Mouse (Mus musculus): Measurements from ENCODE around the gene Hsd3b6. TPM values are rescaled to one million over a fixed set of nuclear protein-coding genes. Genes with fewer than 3 reads are reported as not detected.

Gene Hsd3b6
- polyA plus RNA-seq (2014; fragmentation: Nextera tagmentation; extraction: Ambion mirVana) = 79.8 and 85.2 TPM in 2 replicates

DNA sequence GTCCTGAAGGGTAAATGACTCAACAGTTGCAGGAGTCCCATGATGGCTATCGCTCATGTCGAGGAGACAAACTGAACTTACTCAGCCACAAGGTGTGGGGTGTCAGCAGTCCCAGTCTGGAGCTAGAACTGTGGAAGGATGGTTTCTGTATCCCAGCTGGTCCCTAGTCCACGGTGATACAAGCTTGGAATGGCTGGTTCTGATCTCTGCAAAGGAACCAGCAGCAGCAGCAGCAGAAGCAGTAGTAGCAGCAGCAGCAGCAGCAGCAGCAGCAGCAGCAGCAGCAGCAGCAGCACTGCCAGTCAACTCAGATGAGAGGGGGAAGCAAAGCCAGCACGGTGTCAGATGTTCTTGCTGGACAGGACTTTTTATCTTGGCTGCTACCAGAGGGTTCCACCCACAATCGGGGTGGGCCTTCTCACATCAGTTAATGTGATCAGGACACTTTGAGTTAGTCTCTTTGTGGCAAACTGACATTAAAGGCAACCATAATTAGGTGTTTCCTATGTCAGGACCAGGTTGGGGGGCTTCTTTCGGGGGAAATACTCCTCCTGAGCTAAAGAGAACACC, at the start of gene Hsd3b6:
Hsd3b6 (minus strand) TSS at position 343 of the 570 bp plus-strand sequence.
- Histone ChIP-seq H3K4me3 (ENCODE audit: low read depth, low read length) (peak within 1 kb of the TSS; percentile 2), H3K9me3 (replicated peaks; ENCODE audit: control insufficient read depth, low read length) (no peaks in the 10 kb centered on the region), H3K4me2 (peak within 1 kb of the TSS; percentile 30; the same call in 1 of the 2 replicates), H3K4me1 (ENCODE audit: control insufficient read depth, insufficient read depth, low read length) (no peaks in the 10 kb centered on the region), H3K27ac (ENCODE audit: low read depth, low read length) (no peak within 1 kb of the TSS), H3K27me3 (ENCODE audit: control insufficient read depth, insufficient read depth, low read length) (no peaks in the 10 kb centered on the region), H3K36me3 (ENCODE audit: control insufficient read depth, insufficient read depth, low read length) (no peaks in the 10 kb centered on the region), H3K9ac (ENCODE audit: low read depth, low read length) (no peak within 1 kb of the TSS)
- ATAC-seq (replicated peaks; ENCODE audit: insufficient number of reproducible peaks, low FRiP score, low TSS enrichment) = peak; percentile 65; the same call in 1 of the 2 replicates
- 55% methylated on average over 6 of the region's 6 CpGs for WGBS (ENCODE audit: insufficient replicate concordance)

- Histone ChIP-seq H3K4me2 (no peak overlapping the region), H3K9ac (ENCODE audit: low read depth, low read length) (no peak overlapping the region), H3K27me3 (ENCODE audit: control insufficient read depth, insufficient read depth, low read length) (no peaks in the 10 kb centered on the region), H3K27ac (ENCODE audit: low read depth, low read length) (no peak overlapping the region), H3K4me1 (ENCODE audit: control insufficient read depth, insufficient read depth, low read length) (peaks cover 4% of the 10 kb centered on the region; the same call in 1 of the 2 replicates), H3K9me3 (replicated peaks; ENCODE audit: control insufficient read depth, low read length) (no peaks in the 10 kb centered on the region), H3K4me3 (ENCODE audit: low read depth, low read length) (no peak overlapping the region), H3K36me3 (ENCODE audit: control insufficient read depth, insufficient read depth, low read length) (no peaks in the 10 kb centered on the region)
- ATAC-seq (replicated peaks; ENCODE audit: insufficient number of reproducible peaks, low FRiP score, low TSS enrichment) = no peak
- WGBS (ENCODE audit: insufficient replicate concordance) = 86% methylated on average over 1 of the region's 1 CpGs
Measured at GRCm38 (mm10) chr3:98862800-98863199, 48.6 kb upstream of the Hsd3b6 start.

- ATAC-seq (replicated peaks; ENCODE audit: insufficient number of reproducible peaks, low FRiP score, low TSS enrichment) = no peak
- 86% methylated on average over 3 of the region's 3 CpGs for WGBS (ENCODE audit: insufficient replicate concordance)
Measured at GRCm38 (mm10) chr3:98859576-98859975, 45.3 kb upstream of the Hsd3b6 start, which contains the start of gene Hsd3b1. Hsd3b1 (minus strand) TSS chr3:98859794.

DNA sequence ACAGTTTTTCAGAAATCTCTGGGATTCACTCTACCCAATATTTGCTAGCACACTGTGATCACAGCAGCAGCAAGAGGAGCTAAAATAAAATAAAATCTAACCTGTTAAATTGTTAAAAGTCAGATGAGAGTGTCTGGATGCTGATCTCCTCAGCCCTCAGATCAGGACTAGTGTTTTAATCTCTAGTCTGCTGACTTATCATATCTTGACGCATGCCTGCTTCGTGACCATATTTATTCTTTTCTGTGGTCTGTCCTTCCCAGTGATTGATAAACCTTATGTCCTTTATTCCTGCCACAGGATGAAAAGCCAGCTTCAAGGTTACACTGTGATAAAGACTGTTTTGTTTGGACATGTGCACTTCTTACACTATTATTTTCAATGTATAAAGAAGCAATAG, 43.8 kb upstream of the Hsd3b6 start:
- no peak overlapping the region for H3K4me2 ChIP-seq
- H3K27ac ChIP-seq (ENCODE audit: low read depth, low read length) = peak overlapping the region; percentile 42

More at GRCm38 (mm10) chr3:98859576-98859975, 45.3 kb upstream of the Hsd3b6 start, which contains the start of gene Hsd3b1:
- Histone ChIP-seq H3K36me3 (ENCODE audit: control insufficient read depth, insufficient read depth, low read length) (no peaks in the 10 kb centered on the region), H3K9ac (ENCODE audit: low read depth, low read length) (no peak within 1 kb of the TSS), H3K4me3 (ENCODE audit: low read depth, low read length) (no peak within 1 kb of the TSS), H3K27ac (ENCODE audit: low read depth, low read length) (no peak within 1 kb of the TSS), H3K27me3 (ENCODE audit: control insufficient read depth, insufficient read depth, low read length) (no peaks in the 10 kb centered on the region), H3K9me3 (replicated peaks; ENCODE audit: control insufficient read depth, low read length) (no peaks in the 10 kb centered on the region), H3K4me1 (ENCODE audit: control insufficient read depth, insufficient read depth, low read length) (peaks cover 13% of the 10 kb centered on the region), H3K4me2 (no peak within 1 kb of the TSS)

GRCm38 (mm10) chr3:98856892-98857291, 42.6 kb upstream of the Hsd3b6 start:
- no peak overlapping the region for H3K9ac ChIP-seq (ENCODE audit: low read depth, low read length)
- peak overlapping the region; percentile 71 for H3K27ac ChIP-seq (ENCODE audit: low read depth, low read length)
- no peak overlapping the region for H3K4me3 ChIP-seq (ENCODE audit: low read depth, low read length)
- 18% methylated on average over 1 of the region's 1 CpGs for WGBS (ENCODE audit: insufficient replicate concordance)
- ATAC-seq (replicated peaks; ENCODE audit: insufficient number of reproducible peaks, low FRiP score, low TSS enrichment) = peak; percentile 89
- H3K4me1 ChIP-seq (ENCODE audit: control insufficient read depth, insufficient read depth, low read length) = peaks cover 13% of the 10 kb centered on the region
- H3K9me3 ChIP-seq (replicated peaks; ENCODE audit: control insufficient read depth, low read length) = no peaks in the 10 kb centered on the region
- H3K36me3 ChIP-seq (ENCODE audit: control insufficient read depth, insufficient read depth, low read length) = no peaks in the 10 kb centered on the region
- peak overlapping the region; percentile 24; the same call in 1 of the 2 replicates for H3K4me2 ChIP-seq
- H3K27me3 ChIP-seq (ENCODE audit: control insufficient read depth, insufficient read depth, low read length) = no peaks in the 10 kb centered on the region

More for the DNA sequence above, 43.8 kb upstream of the Hsd3b6 start:
- Histone ChIP-seq H3K9ac (ENCODE audit: low read depth, low read length) (no peak overlapping the region), H3K27me3 (ENCODE audit: control insufficient read depth, insufficient read depth, low read length) (no peaks in the 10 kb centered on the region), H3K4me3 (ENCODE audit: low read depth, low read length) (no peak overlapping the region), H3K9me3 (replicated peaks; ENCODE audit: control insufficient read depth, low read length) (no peaks in the 10 kb centered on the region), H3K4me1 (ENCODE audit: control insufficient read depth, insufficient read depth, low read length) (peaks cover 13% of the 10 kb centered on the region), H3K36me3 (ENCODE audit: control insufficient read depth, insufficient read depth, low read length) (no peaks in the 10 kb centered on the region)
- no peak for ATAC-seq (replicated peaks; ENCODE audit: insufficient number of reproducible peaks, low FRiP score, low TSS enrichment)
- 18% methylated on average over 2 of the region's 2 CpGs for WGBS (ENCODE audit: insufficient replicate concordance)

DNA sequence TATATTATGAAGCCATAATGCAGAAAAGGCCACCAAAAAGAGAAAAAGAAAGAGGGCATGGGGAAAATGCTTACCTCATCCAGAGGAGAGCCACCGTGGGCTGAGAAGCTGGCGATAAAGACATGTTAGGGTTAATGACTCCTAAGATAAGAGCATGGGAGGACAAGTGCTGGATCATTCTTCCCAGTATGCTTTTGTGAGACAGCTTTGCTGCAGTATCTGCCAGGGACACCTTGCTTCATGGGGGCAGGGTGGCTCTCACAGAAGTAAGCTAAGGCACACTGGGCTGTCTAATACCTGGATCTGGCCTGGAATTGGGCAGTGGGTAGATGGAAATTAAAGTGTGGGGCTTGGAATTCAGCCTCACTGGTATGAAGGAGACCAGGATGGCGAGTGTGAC, 40.9 kb upstream of the Hsd3b6 start:
- peak; percentile 88 for ATAC-seq (replicated peaks; ENCODE audit: insufficient number of reproducible peaks, low FRiP score, low TSS enrichment)
- H3K4me3 ChIP-seq (ENCODE audit: low read depth, low read length) = no peak overlapping the region
- no peaks in the 10 kb centered on the region for H3K27me3 ChIP-seq (ENCODE audit: control insufficient read depth, insufficient read depth, low read length)
- no peaks in the 10 kb centered on the region for H3K36me3 ChIP-seq (ENCODE audit: control insufficient read depth, insufficient read depth, low read length)
- H3K9ac ChIP-seq (ENCODE audit: low read depth, low read length) = 0 out of 2 replicates have a peak overlapping the region, but pooled peaks have one; percentile 39
- peaks cover 13% of the 10 kb centered on the region for H3K4me1 ChIP-seq (ENCODE audit: control insufficient read depth, insufficient read depth, low read length)
- H3K27ac ChIP-seq (ENCODE audit: low read depth, low read length) = peak overlapping the region; percentile 41; the same call in 1 of the 2 replicates
- WGBS (ENCODE audit: insufficient replicate concordance) = 41% methylated on average over 3 of the region's 3 CpGs
- no peak overlapping the region for H3K4me2 ChIP-seq
- H3K9me3 ChIP-seq (replicated peaks; ENCODE audit: control insufficient read depth, low read length) = no peaks in the 10 kb centered on the region

- H3K27me3 ChIP-seq (ENCODE audit: control insufficient read depth, insufficient read depth, low read length) = no peaks in the 10 kb centered on the region
- no peak overlapping the region for H3K4me3 ChIP-seq (ENCODE audit: low read depth, low read length)
- peaks cover 13% of the 10 kb centered on the region for H3K4me1 ChIP-seq (ENCODE audit: control insufficient read depth, insufficient read depth, low read length)
- no peak for ATAC-seq (replicated peaks; ENCODE audit: insufficient number of reproducible peaks, low FRiP score, low TSS enrichment)
- no peaks in the 10 kb centered on the region for H3K36me3 ChIP-seq (ENCODE audit: control insufficient read depth, insufficient read depth, low read length)
- no peaks in the 10 kb centered on the region for H3K9me3 ChIP-seq (replicated peaks; ENCODE audit: control insufficient read depth, low read length)
- no peak overlapping the region for H3K4me2 ChIP-seq
- no peak overlapping the region for H3K9ac ChIP-seq (ENCODE audit: low read depth, low read length)
- H3K27ac ChIP-seq (ENCODE audit: low read depth, low read length) = no peak overlapping the region
- 24% methylated on average over 1 of the region's 1 CpGs for WGBS (ENCODE audit: insufficient replicate concordance)
Measured at GRCm38 (mm10) chr3:98853685-98854084, 39.4 kb upstream of the Hsd3b6 start.

DNA sequence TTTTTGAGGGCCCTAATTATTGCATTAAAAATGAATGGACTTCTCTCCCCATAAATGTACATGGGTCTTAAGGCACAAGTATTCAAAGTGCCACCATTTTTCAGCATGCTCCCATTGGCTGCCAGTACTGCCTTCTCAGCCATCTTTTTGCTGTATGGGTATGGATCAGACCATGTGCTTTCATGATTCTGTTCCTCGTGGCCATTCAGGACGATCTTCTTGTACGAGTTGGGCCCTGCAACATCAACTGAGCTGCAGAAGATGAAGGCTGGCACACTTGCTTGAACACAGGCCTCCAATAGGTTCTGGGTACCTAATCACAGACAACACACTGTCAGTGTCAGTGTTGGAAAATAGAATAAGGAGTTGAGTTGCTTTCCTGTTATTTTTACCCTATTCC, 38.8 kb upstream of the Hsd3b6 start:
- no peak for ATAC-seq (replicated peaks; ENCODE audit: insufficient number of reproducible peaks, low FRiP score, low TSS enrichment)
- no peak overlapping the region for H3K9ac ChIP-seq (ENCODE audit: low read depth, low read length)
- H3K4me1 ChIP-seq (ENCODE audit: control insufficient read depth, insufficient read depth, low read length) = peaks cover 12% of the 10 kb centered on the region
- H3K4me3 ChIP-seq (ENCODE audit: low read depth, low read length) = no peak overlapping the region
- WGBS (ENCODE audit: insufficient replicate concordance) = 87% methylated on average over 3 of the region's 3 CpGs
- H3K27ac ChIP-seq (ENCODE audit: low read depth, low read length) = no peak overlapping the region
- H3K4me2 ChIP-seq = no peak overlapping the region
- no peaks in the 10 kb centered on the region for H3K27me3 ChIP-seq (ENCODE audit: control insufficient read depth, insufficient read depth, low read length)
- H3K36me3 ChIP-seq (ENCODE audit: control insufficient read depth, insufficient read depth, low read length) = no peaks in the 10 kb centered on the region
- no peaks in the 10 kb centered on the region for H3K9me3 ChIP-seq (replicated peaks; ENCODE audit: control insufficient read depth, low read length)

DNA sequence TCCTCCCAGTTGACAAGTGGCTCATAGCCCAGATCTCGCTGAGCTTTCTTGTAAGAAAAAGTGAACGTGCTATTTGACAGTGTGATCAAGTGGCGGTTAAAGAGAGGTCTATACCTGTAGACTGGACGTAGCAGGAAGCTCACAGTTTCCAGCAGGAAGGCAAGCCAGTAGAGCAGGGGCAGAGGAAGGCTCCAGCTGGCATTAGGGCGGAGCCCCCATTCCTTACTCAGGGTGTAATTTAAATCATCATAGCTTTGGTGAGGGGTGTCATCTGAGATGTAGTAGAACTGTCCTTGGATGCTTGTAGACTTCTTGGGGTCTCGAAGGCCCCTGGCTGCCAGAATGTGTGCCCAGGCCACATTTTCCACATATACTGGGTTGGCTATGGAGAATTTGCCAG, 38.4 kb upstream of the Hsd3b6 start:
- H3K9me3 ChIP-seq (replicated peaks; ENCODE audit: control insufficient read depth, low read length) = no peaks in the 10 kb centered on the region
- no peaks in the 10 kb centered on the region for H3K36me3 ChIP-seq (ENCODE audit: control insufficient read depth, insufficient read depth, low read length)
- no peak for ATAC-seq (replicated peaks; ENCODE audit: insufficient number of reproducible peaks, low FRiP score, low TSS enrichment)
- no peak overlapping the region for H3K27ac ChIP-seq (ENCODE audit: low read depth, low read length)
- H3K9ac ChIP-seq (ENCODE audit: low read depth, low read length) = no peak overlapping the region
- H3K4me3 ChIP-seq (ENCODE audit: low read depth, low read length) = no peak overlapping the region
- peaks cover 8% of the 10 kb centered on the region for H3K4me1 ChIP-seq (ENCODE audit: control insufficient read depth, insufficient read depth, low read length)
- WGBS (ENCODE audit: insufficient replicate concordance) = 84% methylated on average over 6 of the region's 6 CpGs
- H3K4me2 ChIP-seq = no peak overlapping the region
- no peaks in the 10 kb centered on the region for H3K27me3 ChIP-seq (ENCODE audit: control insufficient read depth, insufficient read depth, low read length)

Measured in heart, embryonic 11.5 days (tissue).